Mouse (Mus musculus): ENCODE measurements around the gene Acaa1a. TPM values are rescaled to one million over a fixed set of nuclear protein-coding genes. Genes with fewer than 3 reads are reported as not detected.

Gene Acaa1a
- polyA plus RNA-seq, 1 experiment = 50.9 TPM

DNA sequence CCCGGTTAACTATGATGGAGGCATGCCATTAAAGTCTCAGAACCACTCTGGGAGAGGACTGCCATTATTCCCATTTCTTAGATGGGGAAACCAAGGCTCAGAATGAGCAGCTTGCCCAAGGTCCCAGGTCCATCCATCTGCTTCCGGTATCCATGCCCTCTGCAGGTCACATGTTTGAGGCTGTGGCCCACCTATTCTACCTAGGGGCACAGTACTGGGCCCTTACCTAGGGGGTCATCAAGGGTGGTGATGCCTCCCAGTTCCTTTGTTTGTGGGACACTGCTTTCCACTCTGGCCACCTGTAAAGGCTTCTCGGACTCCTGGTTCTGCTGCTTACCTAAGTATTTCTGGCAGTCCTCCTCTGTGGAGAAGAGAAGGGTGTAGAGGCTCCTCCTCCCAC is 1.1 kb upstream of the Acaa1a start:
- Histone ChIP-seq H3K27me3 (ENCODE audit: control insufficient read depth, insufficient read depth, insufficient read length) (no peaks in the 10 kb centered on the region), H3ac (ENCODE audit: control insufficient read depth, insufficient read length, low read depth) (no peak overlapping the region)
- no peak for TF ChIP-seq FOSL1 (IDR thresholded peaks at IDR 0.05; ENCODE audit: insufficient read depth, low read length, poor library complexity, severe bottlenecking)
- no peak for TF ChIP-seq CEBPB (IDR thresholded peaks at IDR 0.05; ENCODE audit: low read depth)
- no peak for TF ChIP-seq MYOG (IDR thresholded peaks at IDR 0.05; ENCODE audit: control insufficient read depth, extremely low read depth, insufficient read length)
- no peak for TF ChIP-seq MYOD1 (IDR thresholded peaks at IDR 0.05; ENCODE audit: control insufficient read depth, insufficient read length, low read depth)
- TF ChIP-seq MAX (IDR thresholded peaks at IDR 0.05) = no peak
- TF ChIP-seq USF1 (IDR thresholded peaks at IDR 0.05; ENCODE audit: low read depth) = no peak
- no peak for TF ChIP-seq CTCF (IDR thresholded peaks at IDR 0.05; ENCODE audit: control insufficient read depth, insufficient read depth, insufficient read length)

GRCm38 (mm10) chr9:119339106-119339505 is 370 bp upstream of the Acaa1a start:
- no peak for TF ChIP-seq MYOG (IDR thresholded peaks at IDR 0.05; ENCODE audit: control insufficient read depth, extremely low read depth, insufficient read length)
- no peak for TF ChIP-seq CTCF (IDR thresholded peaks at IDR 0.05; ENCODE audit: control insufficient read depth, insufficient read depth, insufficient read length)
- no peak for TF ChIP-seq MAX (IDR thresholded peaks at IDR 0.05)
- no peak for TF ChIP-seq USF1 (IDR thresholded peaks at IDR 0.05; ENCODE audit: low read depth)
- TF ChIP-seq CEBPB (IDR thresholded peaks at IDR 0.05; ENCODE audit: low read depth) = no peak
- Histone ChIP-seq H3K27me3 (ENCODE audit: control insufficient read depth, insufficient read depth, insufficient read length) (no peaks in the 10 kb centered on the region), H3ac (ENCODE audit: control insufficient read depth, insufficient read length, low read depth) (no peak overlapping the region), H3K4me3 (ENCODE audit: insufficient read depth, poor library complexity, severe bottlenecking) (peak overlapping the region; percentile 48), H3K36me3 (ENCODE audit: control insufficient read depth, insufficient read depth) (peaks cover 9% of the 10 kb centered on the region), H3K79me2 (ENCODE audit: control insufficient read depth, insufficient read depth) (peaks cover 7% of the 10 kb centered on the region), H3K79me3 (ENCODE audit: low read depth) (peaks cover 5% of the 10 kb centered on the region)

More for the DNA sequence above, 1.1 kb upstream of the Acaa1a start:
- Histone ChIP-seq H3K4me3 (ENCODE audit: insufficient read depth, poor library complexity, severe bottlenecking) (no peak overlapping the region), H3K79me2 (ENCODE audit: control insufficient read depth, insufficient read depth) (peaks cover 7% of the 10 kb centered on the region), H3K79me3 (ENCODE audit: low read depth) (peaks cover 5% of the 10 kb centered on the region), H3K36me3 (ENCODE audit: control insufficient read depth, insufficient read depth) (peaks cover 4% of the 10 kb centered on the region)

DNA sequence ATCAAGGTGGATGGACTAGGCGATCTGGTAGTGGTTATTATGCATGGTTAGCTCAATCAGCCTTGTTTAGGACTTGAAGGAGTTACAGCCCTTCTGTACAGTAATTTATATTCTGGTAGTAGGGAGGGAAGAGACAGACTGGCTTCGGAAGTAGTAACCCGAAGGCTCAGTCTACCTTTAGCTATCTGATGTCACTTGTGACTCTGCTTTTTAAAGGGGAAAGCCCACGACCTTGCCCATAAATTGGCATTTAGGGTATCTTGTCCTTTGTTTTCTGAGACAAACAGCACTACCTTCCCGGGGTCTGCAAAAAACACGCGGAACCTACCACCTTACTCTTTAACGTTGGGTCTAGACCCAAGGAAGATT is 720 bp downstream of the Acaa1a start:
- no peaks in the 10 kb centered on the region for H3K27me3 ChIP-seq (ENCODE audit: control insufficient read depth, insufficient read depth, insufficient read length)
- H3ac ChIP-seq (ENCODE audit: control insufficient read depth, insufficient read length, low read depth) = peak overlapping the region; percentile 59
- H3K79me2 ChIP-seq (ENCODE audit: control insufficient read depth, insufficient read depth) = peaks cover 7% of the 10 kb centered on the region
- H3K36me3 ChIP-seq (ENCODE audit: control insufficient read depth, insufficient read depth) = peaks cover 9% of the 10 kb centered on the region
- TF ChIP-seq MYOD1 (IDR thresholded peaks at IDR 0.05; ENCODE audit: control insufficient read depth, insufficient read length, low read depth) (no peak), MAX (IDR thresholded peaks at IDR 0.05) (no peak), CTCF (IDR thresholded peaks at IDR 0.05; ENCODE audit: control insufficient read depth, insufficient read depth, insufficient read length) (no peak), USF1 (IDR thresholded peaks at IDR 0.05; ENCODE audit: low read depth) (no peak), CEBPB (IDR thresholded peaks at IDR 0.05; ENCODE audit: low read depth) (no peak), MYOG (IDR thresholded peaks at IDR 0.05; ENCODE audit: control insufficient read depth, extremely low read depth, insufficient read length) (no peak), FOSL1 (IDR thresholded peaks at IDR 0.05; ENCODE audit: insufficient read depth, low read length, poor library complexity, severe bottlenecking) (no peak)
- H3K4me3 ChIP-seq (ENCODE audit: insufficient read depth, poor library complexity, severe bottlenecking) = peak overlapping the region; percentile 48
- peaks cover 5% of the 10 kb centered on the region for H3K79me3 ChIP-seq (ENCODE audit: low read depth)

DNA sequence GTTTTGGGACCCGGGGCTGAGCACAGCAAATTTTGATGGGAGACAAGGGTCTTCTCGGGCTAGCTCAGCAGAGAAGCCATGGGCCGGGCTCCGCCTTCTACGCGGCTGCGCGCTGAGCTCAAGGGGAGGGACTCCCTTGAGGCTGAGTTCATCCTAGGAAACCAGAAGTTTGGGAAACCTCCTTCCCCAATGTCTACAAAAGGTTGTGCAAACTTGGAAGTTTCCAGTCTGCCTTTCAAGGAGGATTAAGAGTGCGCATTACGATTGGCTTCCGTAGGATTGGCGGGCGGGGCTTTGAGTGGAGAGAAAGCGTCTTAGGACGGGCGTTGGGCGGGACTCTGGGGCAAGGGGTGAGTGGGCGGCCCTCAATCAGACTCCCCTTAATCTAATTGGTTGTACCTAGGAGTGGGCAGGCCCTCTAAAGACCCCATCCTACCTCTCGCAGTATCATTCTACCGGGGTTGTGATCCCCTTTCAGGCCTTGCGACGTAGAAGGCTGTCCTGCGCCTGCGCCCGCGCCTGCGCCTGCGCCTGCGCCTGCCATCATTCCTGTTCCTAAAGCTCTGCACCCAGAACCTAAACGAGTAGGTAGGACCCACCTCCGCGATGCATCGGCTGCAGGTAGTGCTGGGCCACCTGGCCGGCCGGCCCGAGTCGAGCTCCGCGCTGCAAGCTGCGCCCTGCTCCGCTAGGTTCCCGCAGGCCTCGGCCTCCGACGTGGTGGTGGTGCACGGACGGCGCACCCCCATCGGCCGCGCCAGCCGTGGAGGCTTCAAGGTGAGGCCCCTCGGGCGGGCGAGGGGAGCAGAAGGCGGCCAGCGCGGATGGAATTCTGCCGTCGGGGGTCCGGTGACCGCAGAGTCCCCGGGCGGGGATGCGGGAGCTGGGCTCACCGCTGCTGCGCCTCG is 1.7 kb downstream of the Acaa1a start, which contains the start of gene Myd88:
TSS of gene Myd88 (minus strand) at position 503 of the 908 bp plus-strand sequence.
- no peaks in the 10 kb centered on the region for H3K27me3 ChIP-seq (ENCODE audit: control insufficient read depth, insufficient read depth, insufficient read length)
- H3K4me3 ChIP-seq (ENCODE audit: insufficient read depth, poor library complexity, severe bottlenecking) = peak within 1 kb of the TSS; percentile 45
- peak within 1 kb of the TSS; percentile 73 for H3ac ChIP-seq (ENCODE audit: control insufficient read depth, insufficient read length, low read depth)
- TF ChIP-seq MAX (IDR thresholded peaks at IDR 0.05) (no peak), CEBPB (IDR thresholded peaks at IDR 0.05; ENCODE audit: low read depth) (peak; percentile 91), CTCF (IDR thresholded peaks at IDR 0.05; ENCODE audit: control insufficient read depth, insufficient read depth, insufficient read length) (no peak), MYOD1 (IDR thresholded peaks at IDR 0.05; ENCODE audit: control insufficient read depth, insufficient read length, low read depth) (no peak), USF1 (IDR thresholded peaks at IDR 0.05; ENCODE audit: low read depth) (no peak), MYOG (IDR thresholded peaks at IDR 0.05; ENCODE audit: control insufficient read depth, extremely low read depth, insufficient read length) (no peak), FOSL1 (IDR thresholded peaks at IDR 0.05; ENCODE audit: insufficient read depth, low read length, poor library complexity, severe bottlenecking) (no peak)
- H3K79me3 ChIP-seq (ENCODE audit: low read depth) = peaks cover 5% of the 10 kb centered on the region
- peaks cover 9% of the 10 kb centered on the region for H3K36me3 ChIP-seq (ENCODE audit: control insufficient read depth, insufficient read depth)
- peaks cover 7% of the 10 kb centered on the region for H3K79me2 ChIP-seq (ENCODE audit: control insufficient read depth, insufficient read depth)

- Histone ChIP-seq H3K79me3 (ENCODE audit: low read depth) (peaks cover 5% of the 10 kb centered on the region), H3ac (ENCODE audit: control insufficient read depth, insufficient read length, low read depth) (no peak overlapping the region), H3K4me3 (ENCODE audit: insufficient read depth, poor library complexity, severe bottlenecking) (no peak overlapping the region), H3K36me3 (ENCODE audit: control insufficient read depth, insufficient read depth) (peaks cover 9% of the 10 kb centered on the region), H3K79me2 (ENCODE audit: control insufficient read depth, insufficient read depth) (peaks cover 7% of the 10 kb centered on the region), H3K27me3 (ENCODE audit: control insufficient read depth, insufficient read depth, insufficient read length) (no peaks in the 10 kb centered on the region)
- no peak for TF ChIP-seq USF1 (IDR thresholded peaks at IDR 0.05; ENCODE audit: low read depth)
- no peak for TF ChIP-seq MYOG (IDR thresholded peaks at IDR 0.05; ENCODE audit: control insufficient read depth, extremely low read depth, insufficient read length)
- TF ChIP-seq FOSL1 (IDR thresholded peaks at IDR 0.05; ENCODE audit: insufficient read depth, low read length, poor library complexity, severe bottlenecking) = no peak
- TF ChIP-seq CEBPB (IDR thresholded peaks at IDR 0.05; ENCODE audit: low read depth) = no peak
- no peak for TF ChIP-seq MAX (IDR thresholded peaks at IDR 0.05)
- no peak for TF ChIP-seq CTCF (IDR thresholded peaks at IDR 0.05; ENCODE audit: control insufficient read depth, insufficient read depth, insufficient read length)
- no peak for TF ChIP-seq MYOD1 (IDR thresholded peaks at IDR 0.05; ENCODE audit: control insufficient read depth, insufficient read length, low read depth)
These were observed 3.3 kb downstream of the Acaa1a start for GRCm38 (mm10) chr9:119342728-119343127.
